Mouse (Mus musculus): ENCODE measurements around the gene Fkbp15.

DNA sequence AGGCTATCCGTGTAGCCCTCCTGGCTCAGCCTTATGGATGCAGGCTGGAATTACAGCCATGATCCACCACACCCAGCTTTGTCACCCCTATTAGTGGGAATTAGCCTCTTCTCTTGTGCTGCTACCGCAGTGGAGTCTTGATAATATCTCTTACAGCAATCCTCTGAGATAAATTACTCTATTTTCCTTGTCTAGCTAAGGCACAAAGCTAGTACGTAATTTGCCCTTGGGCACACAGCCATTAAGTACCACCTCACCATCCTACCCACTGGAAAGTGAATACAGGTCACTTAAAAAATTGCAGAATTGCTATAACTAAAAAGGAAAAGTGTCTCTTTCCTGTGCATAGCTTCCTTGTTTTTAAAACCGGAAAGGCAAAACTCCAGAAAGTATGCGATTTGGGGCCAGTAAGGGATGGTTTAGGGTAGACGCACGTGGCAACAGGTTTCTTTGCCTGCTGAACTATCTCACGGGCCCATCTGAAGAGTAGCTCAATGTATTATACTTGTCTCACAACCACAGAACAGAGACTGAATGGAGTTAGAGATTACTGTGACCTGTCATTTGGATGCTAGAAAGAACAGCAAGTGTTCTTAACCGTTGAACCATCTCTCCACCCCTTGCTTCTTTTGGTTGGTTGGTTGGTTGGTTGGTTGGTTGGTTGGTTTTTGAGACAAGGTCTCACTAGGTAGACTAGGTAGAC lies 12.6 kb upstream of the Fkbp15 start:
- TF ChIP-seq POLR2A (IDR thresholded peaks at IDR 0.05; ENCODE audit: extremely low read depth, insufficient read depth, low read length), result no peak
- TF ChIP-seq CTCF (IDR thresholded peaks at IDR 0.05; ENCODE audit: extremely low read depth, insufficient read depth, low read length), result no peak

Data from cortical plate, adult 2 months (tissue).